Mouse (Mus musculus) cerebellum, adult 11 months (tissue): ENCODE results near the gene Abcg5.
A peak's percentile ranks its signal among the peaks of the same experiment; 100 is the strongest.

Experiments
- DNase-seq: peaks from one replicate; pipeline ENCODE4 v3.0.0; 2022

Abcg5 gene

DNA sequence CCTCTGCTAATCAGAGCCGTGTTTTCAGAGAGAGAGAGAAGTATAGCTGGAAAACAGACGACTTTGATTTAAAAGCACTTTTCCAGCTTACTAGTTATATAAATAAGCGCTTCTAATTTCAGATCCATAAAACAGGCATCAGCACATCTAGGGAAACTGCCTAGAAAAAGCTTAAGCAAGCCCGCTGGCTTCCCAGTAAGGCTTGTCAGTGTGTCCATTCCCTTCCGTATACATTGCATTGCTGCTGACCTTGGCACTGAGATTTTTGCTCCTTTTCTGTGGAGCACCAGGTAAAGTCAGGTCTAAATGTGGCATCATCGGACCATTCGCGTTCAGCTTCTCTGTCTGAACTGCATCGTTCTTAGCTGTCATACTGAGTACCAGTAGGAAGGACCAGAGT is 40.5 kb downstream of the Abcg5 start:
- DNase-seq: no peak

DNA sequence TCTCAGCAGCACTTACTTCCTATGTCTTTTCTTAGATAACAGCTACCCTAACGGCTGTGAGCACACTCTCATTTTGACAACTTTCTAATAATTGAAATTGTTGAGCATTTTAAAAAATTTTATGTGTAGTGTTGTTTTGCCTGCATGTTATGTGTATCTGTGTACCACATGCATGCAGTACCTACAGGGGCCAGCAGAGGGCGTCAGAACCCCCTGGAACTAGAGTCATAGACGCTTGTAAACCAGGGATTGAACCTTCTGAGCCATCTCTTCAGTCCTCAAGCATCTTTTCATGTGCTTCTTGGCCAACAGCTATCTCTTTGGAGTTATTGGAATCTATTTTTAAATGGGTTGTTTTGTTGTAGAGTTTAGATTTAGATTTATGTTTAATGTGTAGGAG is 40.9 kb downstream of the Abcg5 start:
- no peak for DNase-seq

DNA sequence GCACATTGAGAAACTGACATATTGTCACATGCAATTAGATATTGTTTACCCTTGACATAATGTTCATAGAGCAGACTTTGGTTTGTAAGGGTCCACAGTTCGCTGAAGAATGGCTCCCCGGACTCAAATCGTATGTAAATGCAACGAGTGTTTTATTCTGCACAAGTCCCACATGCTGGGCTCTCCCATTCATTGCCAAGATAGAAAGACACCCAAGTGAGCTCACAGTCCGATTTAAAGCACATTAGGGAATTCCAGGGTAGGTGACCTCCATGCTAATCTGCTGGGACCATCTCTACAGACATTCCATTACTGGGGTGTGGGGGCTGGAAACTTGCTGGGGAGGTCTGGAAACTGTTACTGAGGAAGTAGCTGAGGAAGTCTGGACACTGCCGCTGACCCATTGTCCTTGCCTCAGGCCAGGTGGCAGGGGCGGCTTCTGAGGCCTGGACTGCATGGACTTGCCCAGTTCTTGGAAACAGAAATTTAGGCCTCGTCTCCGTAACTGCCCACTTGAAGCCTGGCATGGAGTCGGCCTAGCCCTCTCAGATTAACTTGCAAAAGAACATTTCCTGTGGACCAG is 42.9 kb downstream of the Abcg5 start:
- DNase-seq: no peak

DNA sequence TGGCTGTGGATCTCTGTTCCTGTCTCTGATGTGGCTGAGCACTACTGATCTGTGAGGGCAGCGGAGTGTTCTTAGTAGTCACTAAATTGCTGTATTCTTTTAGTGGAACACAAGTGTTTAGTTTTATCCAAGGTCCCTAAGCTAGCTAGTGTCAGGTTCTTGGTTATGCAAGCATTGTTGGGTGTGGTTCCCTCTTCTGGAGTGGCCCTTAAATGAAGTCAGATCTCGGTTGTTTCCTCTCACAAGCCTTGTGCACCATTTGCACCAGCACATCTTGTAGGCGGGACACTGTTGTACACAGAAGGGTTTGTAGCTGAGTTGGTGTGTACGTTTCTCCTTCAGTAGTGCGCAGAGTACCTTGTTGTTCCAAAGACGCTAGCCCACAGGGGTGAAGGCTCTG is 44.8 kb downstream of the Abcg5 start:
- DNase-seq: no peak

DNA sequence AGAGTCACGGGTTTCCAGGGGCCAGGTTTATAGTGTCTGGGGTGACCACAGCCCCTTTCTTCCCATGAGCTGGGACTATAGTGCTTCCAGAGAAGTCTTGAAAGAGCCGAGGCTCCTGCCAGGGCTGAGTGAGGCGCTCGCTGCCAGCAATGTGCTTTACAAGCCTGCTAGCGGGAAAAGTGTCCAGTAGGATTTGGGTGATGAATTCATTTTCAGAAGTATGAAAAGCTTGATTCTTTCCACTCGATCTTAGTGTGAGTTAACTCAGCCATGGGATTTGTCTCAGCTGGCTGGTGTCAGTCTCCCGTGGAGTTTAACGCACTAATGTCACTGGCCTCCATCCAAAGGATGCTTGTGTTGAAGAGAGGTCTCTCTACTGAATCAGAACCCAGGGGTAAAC is 46.5 kb downstream of the Abcg5 start:
- DNase-seq: no peak

DNA sequence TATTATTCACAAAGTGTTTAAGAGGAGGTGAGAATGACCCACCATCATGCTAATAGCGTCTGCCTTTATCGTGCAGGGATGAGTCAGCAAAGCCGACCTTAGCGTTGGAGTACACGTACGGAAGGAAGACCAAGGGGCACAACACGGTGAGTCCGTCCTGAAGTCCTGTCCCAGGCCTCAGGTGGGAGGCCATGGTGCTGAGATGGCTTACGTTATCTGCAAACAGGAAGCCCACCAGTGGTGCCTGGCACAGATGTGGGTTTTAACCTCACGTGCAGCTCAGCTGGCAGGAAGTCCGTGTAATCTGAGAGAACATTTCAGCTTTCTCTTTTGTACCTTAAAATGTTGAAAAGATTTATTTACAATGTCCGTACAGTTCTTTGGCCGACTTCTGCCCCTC is 49.4 kb downstream of the Abcg5 start:
- no peak for DNase-seq

DNA sequence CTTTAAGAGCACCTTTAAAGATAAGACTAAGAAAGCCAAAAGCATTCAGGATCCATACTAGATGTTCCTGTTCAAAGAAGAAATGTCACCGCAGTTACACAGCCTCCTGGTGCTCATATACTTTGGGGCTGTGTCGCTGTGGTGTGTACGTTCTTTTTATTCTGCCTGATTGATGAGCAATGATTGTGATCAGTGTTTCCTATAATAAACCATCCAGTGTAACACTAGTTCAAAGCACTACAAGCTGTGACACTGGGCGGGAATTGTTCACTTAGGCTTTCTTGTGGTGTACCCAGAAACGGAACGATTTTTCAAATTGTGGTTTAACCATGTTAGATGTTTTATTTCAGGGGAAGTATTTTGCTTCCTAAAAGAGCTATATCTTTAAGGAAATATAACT is 51.0 kb downstream of the Abcg5 start:
- DNase-seq: no peak

DNA sequence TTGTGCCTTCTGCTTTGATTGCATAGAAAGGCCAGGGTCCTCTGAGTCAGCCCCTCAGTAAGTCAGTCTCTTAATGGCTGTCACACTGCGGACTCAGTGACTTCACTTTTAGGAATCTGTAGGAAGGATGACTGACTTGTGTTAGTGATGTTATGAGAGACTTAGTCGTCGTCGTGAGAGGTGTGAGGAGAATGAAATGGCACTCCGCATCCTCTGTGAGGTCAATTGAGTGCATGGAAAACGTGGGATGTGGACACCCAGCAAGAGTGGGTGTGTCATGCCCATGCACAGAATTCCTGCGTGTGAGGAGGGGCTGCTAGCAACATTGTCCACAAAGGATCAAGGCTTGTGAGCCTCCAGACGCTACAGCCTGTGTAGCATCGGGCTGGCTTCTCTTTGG is 54.2 kb downstream of the Abcg5 start:
- no peak for DNase-seq

DNA sequence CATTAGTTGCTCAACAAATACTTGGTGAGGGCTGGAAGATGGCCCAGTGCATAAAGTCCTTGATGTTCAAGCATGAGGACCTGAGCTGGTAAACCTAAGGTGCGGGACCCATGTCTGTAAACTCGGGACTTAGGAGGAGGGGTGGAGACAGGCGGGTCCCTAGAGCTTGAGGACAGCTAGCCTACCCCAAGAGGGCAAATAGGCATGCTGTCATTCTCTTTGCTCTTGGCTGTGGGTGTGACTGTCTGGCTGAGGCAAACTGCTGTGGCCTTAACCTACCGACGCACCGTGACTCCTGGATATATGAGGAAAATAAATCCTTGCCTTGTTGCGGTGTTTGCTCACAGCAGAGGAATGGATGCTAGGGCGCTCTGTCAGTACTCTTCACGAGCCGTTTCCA is 55.1 kb downstream of the Abcg5 start:
- DNase-seq: no peak

DNA sequence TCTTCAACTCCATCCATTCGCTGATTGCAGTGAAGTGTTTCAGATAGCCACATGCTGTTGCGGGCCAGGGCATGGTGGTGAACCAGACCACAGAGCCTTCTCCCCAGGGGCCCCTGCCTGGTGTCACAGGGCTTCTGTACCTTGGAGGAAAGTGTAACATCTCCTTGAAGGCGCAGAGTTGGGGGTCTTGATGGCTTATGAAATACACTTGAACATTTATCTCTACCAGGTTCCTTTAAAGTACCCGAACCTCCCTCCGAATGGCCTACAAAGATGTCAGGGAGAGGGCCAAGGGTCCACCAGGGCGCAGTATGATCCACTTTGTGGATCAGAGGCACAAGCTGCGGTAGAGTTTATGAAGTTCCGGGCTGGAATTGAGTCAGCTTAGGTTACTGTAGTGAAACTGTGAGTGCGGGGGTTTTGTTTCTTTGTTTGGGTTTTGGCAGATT is 55.9 kb downstream of the Abcg5 start:
- DNase-seq: peak; percentile 25

DNA sequence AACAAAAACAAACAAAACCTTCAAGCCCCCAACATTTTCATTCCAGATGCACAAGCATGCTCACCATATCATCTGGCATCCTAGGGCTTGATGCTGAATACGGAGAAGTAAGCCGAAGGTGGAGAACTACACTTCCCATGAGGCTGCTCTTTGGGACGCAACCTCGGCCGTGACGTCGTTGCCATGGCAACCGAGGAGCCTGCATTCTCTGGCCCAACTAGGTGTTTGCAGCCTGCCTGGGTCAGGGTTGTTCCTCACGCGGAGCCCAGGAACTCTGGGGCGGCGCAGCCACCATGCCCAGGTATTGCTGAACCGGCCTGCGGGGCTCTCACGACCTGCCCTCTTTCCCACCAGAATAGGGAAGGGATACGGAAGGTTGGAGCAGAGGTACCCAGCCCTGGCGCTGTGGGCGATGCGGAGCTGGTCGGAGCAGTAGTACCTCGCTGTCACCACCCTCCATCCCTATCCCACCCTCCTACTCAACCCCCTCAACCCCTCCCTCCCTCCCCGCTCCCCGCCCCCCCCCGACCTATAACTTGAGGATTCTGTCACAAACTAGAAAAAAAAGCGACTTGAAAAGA is 56.4 kb downstream of the Abcg5 start, which contains the start of gene Dync2li1:
Gene Dync2li1 (plus strand): TSS at position 221 of the 581 bp plus-strand sequence.
- DNase-seq: peak; percentile 88

DNA sequence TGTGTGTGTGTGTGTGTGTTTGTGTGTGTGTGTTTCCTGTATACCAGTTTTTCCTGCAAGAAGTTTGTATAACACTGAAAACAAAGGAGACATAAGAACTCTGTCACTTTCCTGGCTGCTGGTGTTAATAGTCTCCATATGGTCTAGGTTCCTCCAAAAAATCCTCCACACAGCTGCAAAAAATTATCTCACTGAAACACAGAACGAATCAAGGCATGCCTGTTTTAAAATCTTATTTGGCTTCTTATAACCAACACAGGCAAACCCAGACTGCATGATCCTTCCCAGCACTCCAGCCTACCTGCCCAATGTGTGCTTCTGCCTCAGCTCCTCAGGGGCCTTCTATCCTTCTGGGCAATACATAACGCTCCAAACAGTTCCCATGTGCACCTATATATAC is 59.9 kb downstream of the Abcg5 start:
- no peak for DNase-seq

DNA sequence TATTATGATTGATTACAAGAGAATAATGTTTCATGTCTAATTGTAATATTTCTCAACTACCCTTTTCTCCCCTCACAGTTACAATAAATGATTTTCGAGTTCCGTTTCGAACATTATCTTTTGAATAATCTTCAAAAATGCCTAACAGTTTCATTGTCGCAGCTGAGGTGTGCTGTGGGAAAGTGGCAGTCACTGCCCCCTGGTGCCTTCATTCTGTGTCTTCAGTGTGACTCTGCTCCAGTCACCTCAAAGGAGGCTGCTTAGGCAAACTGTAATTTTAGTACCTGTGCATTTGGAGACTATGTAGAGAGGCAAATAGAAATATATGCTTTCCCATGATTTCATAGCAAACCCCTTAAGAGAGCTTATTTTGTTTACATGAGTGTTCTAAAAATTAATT is 60.8 kb downstream of the Abcg5 start:
- DNase-seq: no peak

DNA sequence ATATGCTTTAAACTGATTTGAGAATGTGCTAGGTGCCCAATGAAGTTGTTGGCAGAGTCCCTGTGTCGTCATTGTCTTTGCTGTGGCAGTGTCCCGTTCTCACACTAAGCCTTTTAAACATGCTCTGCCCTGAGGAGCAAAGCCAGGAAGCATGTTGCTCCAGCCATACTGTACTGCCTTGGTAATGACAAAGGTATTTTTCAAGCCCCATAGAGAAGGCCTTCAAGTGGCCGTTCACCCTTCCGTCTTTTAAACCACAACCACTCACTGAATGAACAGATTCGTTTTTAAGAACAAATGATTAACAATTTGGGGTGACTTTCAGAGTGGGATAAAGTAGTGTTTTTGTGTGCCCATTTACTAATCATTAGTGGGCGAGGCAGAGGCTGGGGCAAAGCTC is 61.6 kb downstream of the Abcg5 start:
- no peak for DNase-seq

DNA sequence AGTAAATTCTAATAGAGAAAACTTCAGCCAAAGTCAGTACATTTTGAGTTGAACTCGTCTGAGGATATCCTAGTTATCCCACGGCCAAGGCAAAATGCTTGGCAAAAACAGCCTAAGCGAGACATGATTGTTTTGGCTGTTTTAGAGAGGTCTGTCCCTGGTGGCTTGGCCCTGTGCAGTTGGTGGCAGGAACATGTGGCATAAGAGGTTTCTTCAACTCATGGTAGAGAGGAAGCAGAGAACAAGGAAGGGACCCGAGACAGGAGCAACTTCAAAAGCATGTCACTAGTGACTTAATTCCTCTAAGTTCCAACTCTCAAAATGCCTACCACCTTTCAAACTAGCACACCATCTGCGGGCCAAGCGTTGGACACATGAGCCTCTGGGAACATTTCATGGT is 62.2 kb downstream of the Abcg5 start:
- no peak for DNase-seq

DNA sequence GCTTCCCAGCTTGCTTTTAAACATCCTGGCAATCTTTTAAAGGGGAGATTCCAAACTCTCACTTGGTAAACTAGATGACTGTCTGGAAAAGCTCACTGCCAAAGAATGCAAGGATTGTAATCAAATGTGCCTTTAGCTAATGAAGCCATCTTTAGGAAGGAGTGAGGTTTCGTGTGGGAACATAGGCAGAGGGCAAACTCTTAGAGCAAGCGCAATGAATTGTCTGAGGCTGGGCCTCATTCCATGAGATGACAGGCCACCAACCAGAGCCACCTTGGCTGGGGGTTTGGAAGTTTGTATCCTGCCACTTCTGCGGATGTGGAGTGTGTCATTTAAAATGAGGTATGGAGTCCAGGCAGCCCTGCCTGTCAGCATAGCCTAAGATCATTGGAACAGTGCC is 62.7 kb downstream of the Abcg5 start:
- no peak for DNase-seq

DNA sequence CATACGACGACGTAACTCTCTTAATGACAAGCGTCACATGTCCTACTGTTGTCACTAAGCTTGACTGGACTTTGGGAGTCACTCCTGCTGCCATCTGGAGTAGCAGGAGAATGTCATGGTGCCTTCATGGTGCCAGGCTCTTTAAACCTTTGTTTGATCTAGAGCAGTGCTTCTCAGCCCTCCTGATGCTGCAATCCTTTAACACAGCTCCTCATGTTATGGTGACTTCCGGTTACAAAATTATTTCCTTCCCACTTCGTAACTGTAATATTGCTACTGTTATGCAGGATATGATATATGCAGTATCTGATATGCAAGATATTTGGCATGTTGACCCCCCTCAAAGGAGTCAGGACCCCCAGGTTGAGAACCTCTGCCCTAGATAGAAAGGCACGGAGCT is 63.7 kb downstream of the Abcg5 start:
- DNase-seq: no peak

DNA sequence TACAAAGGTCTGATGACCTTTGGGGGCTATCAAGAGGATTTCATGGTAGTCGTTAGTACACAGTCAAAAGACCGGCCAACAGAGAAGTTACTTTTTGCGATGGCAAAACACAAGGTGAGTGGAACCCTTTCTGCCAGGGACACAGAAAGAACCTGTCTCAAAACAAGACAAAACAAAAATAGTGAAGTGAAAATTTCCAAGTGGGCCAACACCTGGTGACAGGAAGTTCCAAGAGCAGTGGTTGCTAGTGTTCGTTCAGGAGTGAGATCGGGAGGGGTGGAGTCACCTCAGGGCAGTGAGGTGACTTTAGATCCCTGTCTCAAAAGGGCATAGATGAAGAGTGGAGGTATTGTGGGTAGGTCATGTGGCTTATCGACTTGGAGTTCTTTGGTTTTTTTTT is 64.9 kb downstream of the Abcg5 start:
- DNase-seq: no peak

DNA sequence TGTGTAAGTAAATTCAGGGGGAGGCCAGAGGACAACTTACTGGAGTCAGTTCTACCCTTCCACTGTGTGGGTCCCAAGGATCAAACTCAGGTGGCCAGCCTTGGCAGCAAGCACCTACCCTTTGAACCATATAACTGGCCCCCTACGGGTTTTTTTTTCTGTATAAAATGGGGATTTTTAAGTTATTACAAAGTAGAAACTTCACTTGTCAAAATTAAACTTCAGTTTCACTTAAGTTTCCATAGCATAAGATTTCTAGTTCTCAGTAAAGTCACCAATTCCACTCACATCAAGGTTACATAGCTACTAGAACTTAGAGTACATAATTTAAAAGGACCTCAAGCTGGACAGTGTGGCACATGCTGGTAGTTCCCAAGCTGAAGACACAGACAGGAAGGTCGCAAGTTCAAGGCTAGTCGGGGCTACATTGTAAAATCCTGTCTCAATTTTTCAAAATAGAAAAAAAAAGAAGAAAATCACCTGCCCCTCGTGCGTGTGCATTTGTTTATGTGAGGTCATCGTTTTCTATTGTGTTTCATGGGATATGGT is 66.2 kb downstream of the Abcg5 start:
- DNase-seq: no peak

DNA sequence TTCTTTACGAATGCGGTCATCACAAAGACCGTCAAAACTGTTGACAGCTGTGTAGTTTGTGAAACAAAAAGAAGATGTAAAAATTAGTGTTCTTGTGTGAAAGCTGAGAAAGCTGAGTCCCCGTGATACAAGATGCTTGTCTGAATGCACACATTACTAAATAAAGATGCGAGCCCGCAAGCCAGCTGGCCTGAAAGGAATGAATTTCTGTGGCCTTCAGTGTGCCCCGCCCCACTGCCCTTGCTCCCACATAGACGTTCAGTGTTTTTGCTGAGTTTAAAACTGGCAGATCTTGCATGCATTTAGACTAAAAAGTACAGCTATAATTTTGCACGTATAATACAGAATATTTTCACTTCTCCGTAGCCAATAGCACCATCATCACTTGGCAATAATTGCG is 67.0 kb downstream of the Abcg5 start:
- no peak for DNase-seq

DNA sequence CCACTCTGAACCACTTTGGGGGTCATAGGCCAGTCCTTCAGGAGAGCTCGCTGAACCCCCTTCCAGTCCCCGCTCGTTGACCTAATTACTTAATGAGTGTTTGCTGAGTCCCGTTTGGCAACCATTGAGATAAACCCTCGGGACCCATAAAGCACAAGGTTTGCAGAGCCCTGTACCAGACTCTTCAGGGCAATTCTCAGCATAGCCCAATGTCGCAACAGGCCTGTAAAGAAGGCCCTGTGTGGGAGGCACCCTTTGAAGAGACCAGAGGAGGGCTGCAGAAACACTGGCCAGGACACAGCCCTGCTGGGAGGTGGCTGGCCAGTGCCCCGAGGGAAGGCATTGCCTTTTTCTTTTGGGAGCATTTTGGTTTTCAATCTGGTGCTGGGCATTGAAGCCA is 70.8 kb downstream of the Abcg5 start:
- no peak for DNase-seq

DNA sequence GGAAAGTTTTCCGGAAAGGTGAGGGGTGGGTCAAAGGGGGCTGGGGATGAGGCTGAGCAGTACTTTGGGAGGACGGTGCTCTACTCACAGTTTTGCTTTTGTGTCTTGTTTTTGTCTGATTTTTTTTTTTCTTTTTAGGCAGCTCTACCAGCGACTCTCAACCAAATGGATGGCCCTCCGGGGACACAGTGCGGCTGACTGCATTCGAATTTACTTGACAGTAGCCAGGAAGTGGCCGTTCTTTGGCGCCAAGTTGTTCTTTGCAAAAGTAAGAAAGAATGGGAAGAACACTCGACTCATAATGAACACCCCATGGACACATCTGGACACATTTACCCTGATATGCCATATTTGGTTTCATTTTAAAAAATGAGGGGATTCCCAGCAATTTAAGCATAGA is 71.3 kb downstream of the Abcg5 start:
- no peak for DNase-seq

DNA sequence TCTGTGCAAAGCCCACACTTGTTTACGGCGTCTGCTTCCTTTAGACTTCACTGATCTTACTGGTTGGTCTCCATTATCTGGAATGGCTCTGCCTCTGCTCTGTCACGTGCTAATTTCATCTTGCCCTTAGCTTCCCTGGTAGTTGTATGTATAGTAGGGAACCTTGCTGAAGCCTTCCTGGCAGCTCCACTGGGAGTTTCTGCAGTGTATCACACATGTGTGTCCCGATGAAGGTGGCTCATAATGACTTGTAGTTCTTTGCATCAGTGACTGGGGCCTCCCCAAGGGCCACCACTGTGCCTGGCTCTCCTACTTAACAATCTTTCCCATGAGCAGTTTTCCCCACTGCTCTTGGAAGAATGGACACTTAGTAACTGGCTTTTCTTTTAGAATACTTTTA is 74.2 kb downstream of the Abcg5 start:
- no peak for DNase-seq
